Mouse (Mus musculus) hematopoietic multipotent progenitor cell, adult 10-12 weeks (in vitro differentiated cells): Measurements from ENCODE around the gene Adcy2. TPM values are rescaled to one million over a fixed set of nuclear protein-coding genes. Genes with fewer than 3 reads are reported as not detected.

Experiments used
- polyA plus RNA-seq: library from polyadenylated mRNA; stranded (reverse); fragments of >175 nt; gene quantifications from 2 replicates; pipeline ENCODE4 v1.2.3, GENCODE M21; 2012; ENCODE audit warnings: low replicate concordance

Gene Adcy2
- not detected in 2 replicates for polyA plus RNA-seq

DNA sequence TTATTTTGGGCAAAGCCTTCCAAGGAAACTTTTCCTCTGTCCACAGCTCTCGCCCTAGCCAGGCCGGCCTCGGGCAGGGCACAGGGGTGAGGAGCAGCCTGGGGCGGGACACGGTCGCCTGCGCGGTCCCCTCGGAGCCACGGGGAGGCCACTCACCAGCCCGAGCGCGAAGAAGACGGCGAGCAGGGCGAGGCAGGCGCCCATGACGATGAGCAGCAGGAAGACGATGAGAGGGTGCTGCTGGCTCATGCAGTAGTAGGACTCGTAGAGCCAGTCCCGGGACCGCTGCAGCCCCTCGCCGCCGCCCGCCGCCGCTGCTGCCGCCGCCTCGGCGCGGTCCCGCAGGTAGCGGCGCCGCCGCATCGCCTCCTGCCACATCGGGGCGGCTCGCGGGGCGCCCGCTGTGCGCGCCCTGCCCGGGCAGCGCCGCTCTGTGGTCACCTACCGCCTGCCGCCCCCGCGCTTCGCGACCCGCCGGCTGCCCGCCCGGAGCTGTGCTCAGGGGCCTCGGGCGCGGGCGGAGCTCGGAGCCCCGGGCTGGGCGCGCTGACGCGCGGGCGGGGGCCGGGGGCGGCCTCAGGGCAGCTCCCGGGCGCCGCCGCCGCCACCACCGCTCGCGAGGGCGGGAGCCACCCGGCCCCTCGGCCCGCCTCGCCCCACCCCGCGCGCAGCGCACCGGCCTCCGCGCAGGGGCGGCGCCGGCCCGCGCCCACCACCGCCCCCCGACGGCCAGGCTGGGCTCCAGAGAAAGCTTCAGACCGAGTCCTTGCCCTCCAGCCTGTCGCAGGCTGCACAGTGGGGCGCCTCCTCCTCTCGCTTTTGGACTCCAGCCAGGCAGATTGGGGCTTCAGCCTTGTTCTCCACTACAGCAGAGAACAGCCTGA lies at the start of gene Adcy2:
Adcy2 (minus strand) TSS at position 624 of the 884 bp plus-strand sequence.

GRCm38 (mm10) chr13:68597199-68597598 lies 402.1 kb downstream of the Adcy2 start, which contains the start of gene 1700001L19Rik:
Gene 1700001L19Rik, plus strand, starts transcription at chr13:68597421.

DNA sequence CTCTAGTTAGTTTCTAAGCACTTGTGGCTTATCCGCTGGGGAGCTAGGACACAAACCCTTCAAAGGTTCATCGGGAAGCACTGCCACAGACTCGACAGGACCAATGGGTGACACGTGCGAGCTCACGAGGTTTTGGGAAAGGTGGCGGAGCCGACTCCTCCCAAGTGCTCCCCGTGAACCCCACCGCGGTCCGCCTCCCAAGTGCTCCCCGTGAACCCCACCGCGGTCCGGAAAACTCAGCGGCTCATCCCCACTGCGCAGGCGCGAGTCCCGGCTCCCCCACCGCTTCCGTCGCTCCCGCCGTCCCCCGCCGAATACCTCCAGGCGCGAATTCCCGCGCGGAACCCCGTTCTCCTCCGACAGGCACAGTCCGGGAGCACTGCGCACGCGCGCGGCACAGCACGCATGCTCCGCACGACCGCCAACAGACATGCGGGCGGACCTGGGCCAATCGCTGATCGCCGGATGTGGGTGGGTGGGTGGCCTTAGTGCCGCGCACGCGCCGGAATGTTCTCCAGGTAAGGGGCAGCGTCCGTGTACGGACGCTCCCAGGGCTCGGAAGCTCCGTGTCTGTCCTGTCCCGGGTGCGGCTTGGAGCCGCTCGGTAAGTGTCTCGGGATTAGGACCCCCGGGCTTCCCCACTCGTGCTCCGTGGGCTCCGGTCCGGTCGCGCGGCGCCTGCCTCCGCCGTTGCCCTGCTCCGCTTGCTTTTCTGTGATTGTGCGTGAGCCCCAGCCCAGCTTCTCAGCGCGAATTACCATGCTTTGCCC lies 417.4 kb downstream of the Adcy2 start, which contains the start of the genes Mtrr and Fastkd3:
Mtrr (minus strand) TSS at position 403 of the 770 bp plus-strand sequence.
Fastkd3 (plus strand) TSS at position 488 of the 770 bp plus-strand sequence.

